Mouse (Mus musculus) left cerebral cortex, postnatal 4 days (tissue): ENCODE data around the gene Mrrf. TPM values are rescaled to one million over a fixed set of nuclear protein-coding genes. Genes with fewer than 3 reads are reported as not detected.

ENCODE experiments used
- DNase-seq: peaks from one replicate; pipeline ENCODE4 v3.0.0-alpha.2; 2022
- intact Hi-C: fragments of 180-260 bp; cut with DNase I; formaldehyde crosslinking; loops from one replicate; pipeline ENCODE4 v1.15.1; 2025
- total RNA-seq, 2 experiments: library from RNA; stranded (reverse); gene quantifications; 2 replicates each; pipeline ENCODE4 v1.2.3; 2021

Gene Mrrf
- total RNA-seq, 2 experiments from 2014 or later, result 12.9 to 21.4 TPM

DNA sequence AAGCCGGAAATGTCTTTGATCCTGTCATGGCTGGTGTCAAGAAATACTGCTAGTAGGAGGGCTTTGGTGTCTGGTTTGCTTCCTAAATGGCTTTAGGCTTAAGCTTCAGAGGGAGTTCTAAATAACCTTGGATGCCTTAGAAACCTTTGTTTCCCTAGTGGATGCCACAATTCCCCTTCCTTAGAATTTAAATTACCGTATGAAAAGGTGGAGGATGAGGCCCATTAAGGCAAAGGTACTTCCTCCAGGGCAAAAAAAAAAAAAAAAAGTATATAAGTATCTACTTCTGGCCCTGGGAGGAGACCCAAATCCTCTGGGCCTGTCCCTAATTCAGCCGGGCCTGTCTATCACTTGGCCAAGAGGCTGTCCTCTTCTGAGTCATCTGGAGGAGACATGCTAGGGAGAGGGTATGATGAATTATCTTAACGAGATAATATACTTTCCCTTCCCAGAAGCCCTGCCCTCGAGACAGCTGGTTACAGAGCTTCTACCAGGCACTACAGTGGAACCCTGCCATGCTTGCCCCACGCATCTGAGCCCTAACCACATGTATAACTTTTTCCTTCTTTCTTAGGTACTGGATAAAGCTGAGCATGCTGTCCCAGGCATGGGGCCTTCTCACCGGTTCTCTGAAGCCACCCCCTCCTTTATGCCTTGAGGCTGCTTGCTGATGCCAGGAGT, 86.1 kb downstream of the Mrrf start:
- no peak for DNase-seq
- intact Hi-C loops, result loop anchor here (10.0 kb wide), 1 partner anchor 1112 kb away; no protein-coding TSS in a partner anchor

GRCm38 (mm10) chr2:36223436-36223835, 87.2 kb downstream of the Mrrf start:
- DNase-seq, result no peak
- intact Hi-C loops, result loop anchor here (10.0 kb wide), 1 partner anchor 1111 kb away; no protein-coding TSS in a partner anchor

GRCm38 (mm10) chr2:36224153-36224552, 88.0 kb downstream of the Mrrf start:
- intact Hi-C loops, result loop anchor here (10.0 kb wide), 1 partner anchor 1111 kb away; no protein-coding TSS in a partner anchor
- no peak for DNase-seq

DNA sequence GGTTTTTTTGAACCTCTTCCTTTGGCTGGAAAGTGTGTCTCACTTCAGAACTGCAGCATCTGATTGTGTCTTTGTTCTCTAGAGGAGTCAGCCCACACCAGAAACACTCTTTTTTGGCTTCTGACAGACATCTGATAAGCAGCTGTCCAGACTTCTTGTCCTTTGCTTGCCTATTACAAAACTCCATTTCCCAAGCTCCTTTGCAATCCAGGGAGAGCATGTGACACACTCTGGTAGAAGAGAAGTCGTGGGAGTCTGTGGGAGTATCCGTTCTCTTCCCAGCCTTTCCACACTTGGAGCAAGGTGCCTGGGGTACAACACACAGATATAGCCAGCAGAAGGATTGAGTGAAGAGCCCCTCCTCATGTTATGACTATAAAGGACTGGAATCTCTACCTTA, 88.4 kb downstream of the Mrrf start:
- no peak for DNase-seq
- intact Hi-C loops, result loop anchor here (10.0 kb wide), 1 partner anchor 1110 kb away; no protein-coding TSS in a partner anchor

DNA sequence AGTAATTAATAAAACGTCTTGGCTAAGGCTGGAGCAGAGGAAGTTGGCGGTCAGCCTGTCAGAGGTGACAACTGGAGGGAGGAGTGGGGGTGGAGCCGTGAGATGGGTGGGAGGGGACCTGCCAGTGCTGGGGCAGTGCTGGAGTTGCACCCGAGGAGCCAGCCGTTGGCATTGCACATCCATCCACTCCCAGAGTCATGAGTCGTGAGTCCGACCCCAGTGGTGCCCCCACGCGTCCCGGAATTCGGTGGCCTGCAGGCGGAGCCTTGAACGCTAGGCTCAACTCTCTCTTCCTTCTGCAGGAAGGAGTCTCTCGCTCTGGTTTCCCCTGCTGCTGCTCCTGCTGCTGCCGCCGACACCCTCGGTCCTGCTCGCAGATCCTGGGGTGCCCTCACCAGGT, 94.2 kb downstream of the Mrrf start, which contains the start of gene Ptgs1:
Gene Ptgs1, plus strand, starts transcription at position 61 of the 400 bp plus-strand sequence.
- intact Hi-C loops, result no loop called here
- no peak for DNase-seq

GRCm38 (mm10) chr2:36230967-36231366, 94.8 kb downstream of the Mrrf start:
- no peak for DNase-seq

DNA sequence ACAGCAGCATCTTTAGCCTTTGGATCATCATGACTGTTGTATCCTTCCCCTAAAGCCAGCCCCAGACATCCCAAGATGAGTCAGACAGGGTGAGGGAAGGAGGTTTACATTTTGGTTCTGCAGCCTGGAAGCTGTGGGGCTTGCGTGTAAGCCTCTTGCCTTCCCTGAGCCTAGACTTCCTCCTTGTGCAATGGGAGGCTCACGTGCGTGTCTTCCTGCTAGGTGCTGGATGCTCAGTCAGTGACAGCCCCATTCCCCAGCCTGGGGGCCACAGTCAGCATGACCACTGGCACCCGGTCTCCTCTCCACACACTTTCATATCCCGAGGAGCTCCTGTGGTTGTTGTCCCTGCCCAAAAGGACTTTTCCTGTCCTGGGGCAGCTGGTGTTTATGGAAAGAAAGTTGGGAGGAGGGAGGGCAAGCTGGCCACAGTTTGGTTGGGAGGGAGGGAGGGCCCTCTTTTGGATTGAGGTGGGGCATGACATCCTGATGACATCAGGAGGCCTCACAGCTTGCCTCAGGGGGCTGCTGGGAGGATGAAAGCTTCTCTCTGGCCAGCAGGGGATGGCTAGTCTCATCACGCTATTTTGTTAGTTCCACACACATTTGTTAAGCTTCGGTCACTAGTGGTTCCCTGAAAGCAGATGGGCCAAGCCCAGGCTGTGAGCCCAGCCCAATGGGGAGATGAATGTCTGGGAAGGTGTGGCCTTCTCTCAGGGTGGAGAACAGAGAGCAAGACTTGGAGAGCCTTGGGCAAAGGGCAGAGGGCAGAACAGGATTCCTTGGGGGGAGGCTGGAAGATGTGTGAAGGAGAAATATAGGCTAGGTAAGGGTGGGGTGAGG, 98.6 kb downstream of the Mrrf start:
- DNase-seq, result no peak
- intact Hi-C loops, result no loop called here

More at GRCm38 (mm10) chr2:36230967-36231366, 94.8 kb downstream of the Mrrf start:
- intact Hi-C loops, result no loop called here

DNA sequence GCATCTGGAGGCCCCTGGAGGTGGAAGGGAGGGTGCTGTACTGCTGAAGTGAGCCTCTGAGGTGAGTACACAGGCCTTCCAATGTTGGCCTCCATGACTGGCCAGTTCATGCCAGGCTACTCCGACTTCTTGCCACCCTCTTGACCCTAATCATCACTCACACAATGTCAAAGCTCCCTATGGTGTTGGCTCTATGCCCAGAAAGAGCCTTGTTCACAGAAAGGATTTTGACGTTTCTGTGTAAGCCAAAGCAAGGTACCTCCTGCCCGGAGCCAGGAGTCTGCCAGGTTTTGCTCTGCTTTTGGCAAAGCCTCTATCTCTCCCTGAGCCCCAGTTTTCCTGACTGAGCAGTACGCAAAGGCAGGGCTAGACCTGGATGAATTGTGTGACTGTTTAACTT, 99.7 kb downstream of the Mrrf start:
- peak; percentile 81 for DNase-seq
- intact Hi-C loops, result no loop called here

- intact Hi-C loops, result no loop called here
- DNase-seq, result no peak
These were observed 100.7 kb downstream of the Mrrf start for GRCm38 (mm10) chr2:36236889-36237288.

- intact Hi-C loops, result no loop called here
- DNase-seq, result no peak
These were observed 101.4 kb downstream of the Mrrf start for GRCm38 (mm10) chr2:36237557-36237956.

DNA sequence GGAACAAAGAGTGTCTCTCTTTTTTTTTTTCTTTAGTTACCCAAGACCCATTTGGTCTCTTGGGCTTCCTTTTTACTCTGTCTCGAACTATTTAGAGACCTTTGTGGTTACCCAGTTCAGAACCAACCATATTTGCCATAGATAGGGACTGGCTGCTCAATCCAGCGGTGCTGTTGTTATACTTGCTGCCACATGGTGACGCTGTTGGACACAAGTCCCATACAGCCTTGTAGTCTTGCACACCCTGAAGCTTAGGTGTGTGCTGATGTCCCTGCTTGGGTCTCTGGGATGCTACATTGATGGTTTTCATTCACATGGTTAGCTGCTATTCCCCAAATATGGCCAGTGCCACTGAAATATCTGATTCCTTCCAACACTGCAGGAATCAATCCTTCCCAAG, 102.3 kb downstream of the Mrrf start:
- intact Hi-C loops, result no loop called here
- no peak for DNase-seq

GRCm38 (mm10) chr2:36238951-36239350, 102.8 kb downstream of the Mrrf start:
- DNase-seq, result no peak
- intact Hi-C loops, result no loop called here

Other genes with a start within 250 kb of the Mrrf start
- 1 to 10 TPM; 8.7 to 9.6 TPM for gene Ttll11, start 156.5 kb upstream of the Mrrf start, total RNA-seq
- 100 to 1,000 TPM; 136 to 151 TPM for gene Ndufa8, start 87.0 kb upstream of the Mrrf start, total RNA-seq
- 1 to 10 TPM; 1.4 to 3.2 TPM for gene Morn5, start 86.9 kb upstream of the Mrrf start, total RNA-seq
- gene Lhx6, start 31.0 kb upstream of the Mrrf start, total RNA-seq, result 10 to 100 TPM; 53.3 to 53.7 TPM
- gene Rbm18, start 384 bp downstream of the Mrrf start, total RNA-seq, result 10 to 100 TPM; 48.1 to 52.6 TPM
- gene Ptgs1, start 94.0 kb downstream of the Mrrf start, total RNA-seq, result 1 to 10 TPM; 5.5 to 7.1 TPM
- not detected for gene Olfr338, start 237.1 kb downstream of the Mrrf start, total RNA-seq